Mouse (Mus musculus): ENCODE results near the gene Ptprd. TPM values are rescaled to one million over a fixed set of nuclear protein-coding genes. Genes with fewer than 3 reads are reported as not detected.

The Ptprd gene
- total RNA-seq (2015; ENCODE audit: low replicate concordance) (not detected in 2 replicates), total RNA-seq (2017; ENCODE audit: low replicate concordance) (0.90 TPM in 1 of 2 replicates, not detected in the other)

GRCm38 (mm10) chr4:78211529-78212494, at the start of gene Ptprd:
TSS of gene Ptprd (minus strand) at chr4:78211961.
- no peak for ATAC-seq (replicated peaks; ENCODE audit: low FRiP score, poor library complexity, severe bottlenecking)

DNA sequence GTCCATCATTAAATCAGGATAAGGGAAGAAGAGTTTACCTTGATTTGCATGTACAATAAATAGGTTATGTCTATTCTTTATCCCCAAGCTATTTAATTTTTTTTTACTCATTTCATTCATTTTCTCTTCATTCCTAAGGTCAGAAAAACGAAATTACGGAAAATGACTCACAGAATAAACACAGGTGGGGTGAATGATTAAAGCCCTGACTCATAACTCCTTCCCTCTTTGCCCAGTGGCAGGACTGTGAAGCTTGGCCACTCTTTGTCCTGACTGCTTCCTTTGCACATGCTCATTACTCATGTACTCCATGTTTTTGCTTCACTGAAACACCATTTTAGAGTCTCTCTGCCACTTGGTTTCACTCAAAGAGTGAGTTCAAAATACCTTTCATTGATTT, 24.1 kb upstream of the Ptprd start:
- ATAC-seq (replicated peaks; ENCODE audit: low FRiP score, poor library complexity, severe bottlenecking): no peak

GRCm38 (mm10) chr4:78235316-78235715, 23.6 kb upstream of the Ptprd start:
- no peak for ATAC-seq (replicated peaks; ENCODE audit: low FRiP score, poor library complexity, severe bottlenecking)

- ATAC-seq (replicated peaks; ENCODE audit: low FRiP score, poor library complexity, severe bottlenecking): no peak
These were observed 22.9 kb upstream of the Ptprd start for GRCm38 (mm10) chr4:78234681-78235080.

DNA sequence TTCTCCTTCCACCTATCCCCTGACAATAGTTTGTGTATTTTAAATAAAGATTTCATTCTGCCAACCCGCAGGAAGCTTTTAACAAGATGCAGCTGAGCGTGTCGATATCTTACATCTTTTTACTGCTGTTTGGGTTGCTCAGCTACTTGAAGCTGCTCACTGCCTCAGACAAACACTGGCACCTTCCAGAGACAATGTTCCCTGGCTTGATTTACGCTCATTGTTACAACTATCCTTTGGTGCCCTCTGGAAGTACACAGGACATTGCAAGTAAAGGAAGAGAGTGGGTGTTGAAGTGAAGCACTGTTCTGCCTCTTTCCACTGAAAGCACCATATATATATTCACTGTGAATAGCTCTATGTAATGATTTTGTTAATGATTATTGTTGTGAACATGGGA, 2.2 kb upstream of the Ptprd start:
- no peak for ATAC-seq (replicated peaks; ENCODE audit: low FRiP score, poor library complexity, severe bottlenecking)

DNA sequence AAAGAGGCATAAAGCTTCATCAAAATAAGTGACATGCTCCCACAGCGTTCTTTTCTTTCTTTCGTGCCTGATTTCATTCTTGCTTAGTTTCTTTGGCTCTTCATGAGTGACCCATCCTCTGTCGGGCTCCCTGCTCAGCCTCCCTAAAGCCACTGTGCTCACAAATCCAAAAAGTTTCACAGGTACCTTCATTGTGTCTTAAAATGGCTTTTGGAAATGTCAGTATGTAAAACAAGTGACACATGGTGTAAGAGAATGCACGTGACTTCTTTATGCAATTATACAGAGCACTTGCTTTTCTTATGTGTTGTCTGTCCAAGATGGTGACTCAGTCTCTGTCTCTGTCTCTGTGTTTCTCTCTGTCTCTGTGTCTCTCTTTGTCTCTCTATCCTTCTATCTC, 1.2 kb upstream of the Ptprd start:
- no peak for ATAC-seq (replicated peaks; ENCODE audit: low FRiP score, poor library complexity, severe bottlenecking)

DNA sequence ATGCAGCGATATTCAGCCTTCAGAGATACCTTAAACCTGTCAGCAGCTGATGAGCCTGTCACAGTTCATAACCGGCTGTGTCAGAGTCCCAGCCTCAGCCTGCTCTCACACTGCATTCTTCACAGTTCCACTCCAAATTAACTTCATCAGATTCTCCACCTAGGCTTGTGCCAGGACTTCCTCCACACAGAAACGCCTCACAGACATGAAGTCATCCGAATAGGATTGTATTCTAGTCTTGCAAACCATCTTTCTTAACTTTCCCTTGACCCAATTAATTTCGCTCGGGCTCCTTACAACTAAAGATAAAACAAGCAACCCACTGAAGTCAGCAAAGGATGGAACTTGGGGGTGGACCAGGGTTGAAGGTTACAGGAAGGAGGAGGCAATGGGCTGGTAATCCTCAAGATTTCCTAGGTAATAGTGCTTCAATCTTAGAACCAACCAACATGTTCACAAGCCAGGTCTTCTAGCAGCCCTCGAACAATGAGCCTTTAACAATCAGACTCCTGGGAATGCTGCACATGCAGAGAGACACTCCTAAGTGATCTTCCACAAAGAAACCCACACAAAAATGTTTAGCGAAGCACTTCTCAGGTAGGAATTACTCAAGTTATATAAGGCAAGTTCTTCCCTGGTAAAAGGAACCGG, 758 bp downstream of the Ptprd start:
- ATAC-seq (replicated peaks; ENCODE audit: low FRiP score, poor library complexity, severe bottlenecking): no peak

DNA sequence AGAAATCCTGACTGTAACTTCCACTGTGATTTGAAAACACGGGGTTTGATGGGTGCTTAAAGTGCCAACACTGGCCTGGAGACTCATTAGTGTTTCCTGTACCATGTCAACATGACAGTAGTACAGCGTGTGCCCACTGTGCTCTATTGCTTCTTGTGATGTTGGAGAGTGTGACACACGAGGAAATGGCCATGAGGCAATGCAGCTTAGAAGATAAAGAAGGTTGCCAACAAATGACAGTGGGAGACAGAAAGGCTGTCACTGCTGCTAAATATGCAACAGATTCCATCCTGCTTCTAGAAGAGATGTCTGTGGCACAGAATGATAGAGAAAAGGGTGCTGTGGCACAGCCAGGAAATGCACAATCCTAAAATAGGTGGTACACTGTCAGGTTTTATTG, 6.7 kb downstream of the Ptprd start:
- ATAC-seq (replicated peaks; ENCODE audit: low FRiP score, poor library complexity, severe bottlenecking): no peak

DNA sequence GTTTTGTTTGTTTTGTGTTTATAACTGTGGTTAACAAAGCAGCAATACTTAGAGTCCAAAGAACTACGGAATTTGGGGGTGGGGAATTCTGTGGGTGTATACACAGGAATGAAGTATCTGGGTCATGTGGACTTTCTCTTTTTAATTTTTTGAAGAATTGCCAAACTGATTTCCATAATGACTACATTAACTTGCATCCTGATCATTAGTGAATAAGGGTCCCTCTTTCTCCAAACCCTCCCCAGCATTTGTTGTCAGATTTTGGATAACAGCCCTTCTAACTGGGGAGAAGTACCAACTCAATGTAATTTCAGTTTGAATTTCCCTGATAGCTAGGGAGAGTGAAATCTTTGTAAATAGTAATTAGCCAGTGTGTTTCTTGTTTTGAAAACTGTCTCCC, 43.3 kb downstream of the Ptprd start:
- ATAC-seq (replicated peaks; ENCODE audit: low FRiP score, poor library complexity, severe bottlenecking): no peak

- ATAC-seq (replicated peaks; ENCODE audit: low FRiP score, poor library complexity, severe bottlenecking): no peak
These were observed 51.3 kb downstream of the Ptprd start for GRCm38 (mm10) chr4:78160451-78160850.

DNA sequence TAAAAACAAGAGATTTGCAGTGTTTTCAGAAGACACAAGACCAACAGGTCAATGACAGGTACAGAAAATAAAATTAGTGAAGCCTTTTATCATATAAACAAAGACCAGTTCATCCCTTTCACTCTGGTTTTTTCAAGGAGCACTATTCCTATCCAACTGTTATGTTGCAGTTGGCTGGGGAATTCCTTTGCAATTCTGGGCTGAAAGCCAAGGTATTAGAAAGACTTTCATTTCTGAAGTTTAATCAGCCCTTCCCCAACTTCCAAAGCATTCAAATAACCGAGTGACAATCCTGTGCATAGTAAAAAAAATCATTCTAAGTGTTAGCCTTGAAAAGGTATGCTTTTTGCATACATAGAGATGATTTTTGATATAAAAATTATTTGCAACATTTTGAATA, 61.2 kb downstream of the Ptprd start:
- ATAC-seq (replicated peaks; ENCODE audit: low FRiP score, poor library complexity, severe bottlenecking): no peak

DNA sequence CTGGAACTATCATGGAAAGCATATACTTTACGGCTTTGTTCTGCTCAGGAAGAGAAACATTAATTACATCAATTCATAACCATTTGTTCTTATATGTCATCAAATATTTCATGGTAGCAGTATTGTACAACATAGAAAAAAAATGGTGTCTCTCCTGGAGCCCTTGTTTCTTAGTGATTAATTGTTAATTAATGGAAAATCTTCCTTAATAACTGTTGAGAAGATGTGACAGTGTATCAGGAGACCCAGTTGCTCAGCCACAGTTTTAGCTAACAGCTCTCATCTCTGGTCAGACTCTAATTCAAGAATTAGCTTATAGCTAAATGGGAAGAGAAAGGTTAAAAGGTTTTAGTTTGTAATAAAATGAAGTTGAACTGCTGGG, 69.0 kb downstream of the Ptprd start:
- no peak for ATAC-seq (replicated peaks; ENCODE audit: low FRiP score, poor library complexity, severe bottlenecking)

DNA sequence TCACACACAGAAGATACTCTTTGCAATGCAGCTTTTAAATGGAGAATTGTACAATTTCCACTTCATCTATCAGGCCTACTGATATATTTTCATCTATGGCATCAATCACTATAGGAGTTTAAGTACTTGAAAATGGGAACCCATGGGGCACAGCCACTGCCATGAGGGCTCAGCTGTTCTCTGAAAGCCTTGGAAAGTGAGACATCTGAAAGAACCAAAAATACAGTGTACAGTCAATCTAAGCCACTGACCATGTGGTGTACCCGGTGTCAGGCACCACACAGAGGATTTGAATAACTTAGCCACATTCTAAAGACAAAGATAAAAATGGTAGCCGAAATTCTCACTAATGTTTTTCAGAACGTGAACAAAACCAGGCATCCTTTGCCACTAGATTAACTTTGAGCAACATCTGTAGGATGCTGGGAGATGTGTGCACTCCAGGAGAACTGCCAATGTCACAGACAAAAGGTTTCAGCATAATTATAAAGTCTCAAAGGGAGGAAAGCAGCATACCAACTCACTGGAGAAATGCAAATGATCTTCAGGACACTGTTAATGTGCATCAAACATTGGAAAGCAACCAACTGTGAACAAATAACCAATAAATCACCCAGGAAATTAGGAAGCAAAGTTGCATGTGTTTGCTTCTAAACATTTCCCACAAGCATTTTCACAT, 69.5 kb downstream of the Ptprd start:
- no peak for ATAC-seq (replicated peaks; ENCODE audit: low FRiP score, poor library complexity, severe bottlenecking)

DNA sequence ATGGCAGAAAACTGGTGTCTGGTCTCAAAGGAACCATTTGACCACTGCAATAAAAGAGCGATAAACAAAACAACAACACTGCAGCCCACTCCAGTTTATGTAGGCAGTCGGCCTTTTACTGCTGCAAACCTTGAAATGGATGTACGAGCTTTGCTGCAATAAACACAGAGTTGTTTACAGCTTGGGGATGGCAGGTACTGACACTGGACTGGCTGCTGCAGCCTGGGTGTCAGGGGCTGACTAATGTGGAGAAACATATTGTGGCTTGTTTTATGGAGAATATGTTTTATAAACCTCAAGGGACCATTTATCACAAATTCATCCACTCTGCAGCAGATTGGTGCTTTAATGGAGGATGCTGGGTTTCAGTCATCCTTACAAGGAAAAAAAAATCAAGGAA, 100.9 kb downstream of the Ptprd start:
- ATAC-seq (replicated peaks; ENCODE audit: low FRiP score, poor library complexity, severe bottlenecking): no peak

DNA sequence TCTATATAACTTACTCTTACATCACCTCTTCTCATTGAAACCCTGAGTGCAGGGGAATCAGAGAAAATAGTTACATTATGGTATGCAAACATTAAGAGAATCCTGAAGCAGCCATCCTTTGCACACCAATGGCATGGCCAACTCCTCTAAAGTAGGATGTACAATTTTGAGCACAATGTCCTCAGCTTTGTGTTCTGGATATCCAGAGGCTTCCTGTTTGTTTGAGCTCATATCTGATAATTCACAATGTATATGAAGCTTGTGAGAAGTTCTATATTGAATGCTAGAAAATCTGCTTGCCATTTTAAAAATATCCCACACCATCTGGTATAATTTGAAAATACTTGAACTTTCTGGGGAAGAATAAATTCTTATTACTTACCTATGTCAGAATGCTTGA, 114.2 kb downstream of the Ptprd start:
- no peak for ATAC-seq (replicated peaks; ENCODE audit: low FRiP score, poor library complexity, severe bottlenecking)

- ATAC-seq (replicated peaks; ENCODE audit: low FRiP score, poor library complexity, severe bottlenecking): no peak
These were observed 129.0 kb downstream of the Ptprd start for GRCm38 (mm10) chr4:78082744-78083143.

DNA sequence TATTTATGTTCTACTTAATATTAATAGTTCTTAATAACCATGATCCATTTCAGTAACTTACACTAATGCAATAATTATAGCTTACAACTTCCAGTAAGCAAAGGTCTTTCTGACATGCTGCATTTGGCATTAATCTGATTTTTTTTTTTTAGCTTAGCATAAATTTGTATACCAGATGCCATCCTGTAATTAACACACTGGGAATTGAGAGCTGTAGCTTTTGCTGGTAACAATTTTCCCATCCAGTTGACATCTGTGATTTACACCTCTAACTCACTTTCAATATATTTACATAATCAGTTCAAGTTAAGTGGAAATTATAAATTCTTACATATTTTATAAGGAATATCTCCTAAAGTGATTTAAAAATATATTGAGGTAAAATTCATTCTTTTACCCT, 134.3 kb downstream of the Ptprd start:
- no peak for ATAC-seq (replicated peaks; ENCODE audit: low FRiP score, poor library complexity, severe bottlenecking)

- no peak for ATAC-seq (replicated peaks; ENCODE audit: low FRiP score, poor library complexity, severe bottlenecking)
These were observed 134.7 kb downstream of the Ptprd start for GRCm38 (mm10) chr4:78077087-78077486.

- no peak for ATAC-seq (replicated peaks; ENCODE audit: low FRiP score, poor library complexity, severe bottlenecking)
These were observed 173.4 kb downstream of the Ptprd start for GRCm38 (mm10) chr4:78038401-78038800.

DNA sequence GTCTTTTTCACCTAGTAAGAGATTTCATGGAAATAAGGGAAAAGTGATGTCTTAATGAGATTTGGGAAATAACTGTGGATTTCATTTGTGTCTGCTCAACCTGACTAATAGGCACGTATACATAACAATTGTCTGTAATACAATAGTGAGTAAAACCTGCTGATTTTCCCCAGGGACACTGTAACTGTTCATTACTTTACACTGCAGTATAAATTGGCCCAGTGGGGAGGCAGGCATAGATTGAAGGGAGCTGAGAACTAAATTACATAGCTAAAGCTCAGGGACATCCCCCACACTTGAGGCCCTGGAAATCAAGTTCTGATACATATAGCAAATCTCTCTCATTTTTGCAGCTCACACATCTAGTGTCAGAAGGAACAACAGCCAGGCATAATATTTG, 209.7 kb downstream of the Ptprd start:
- no peak for ATAC-seq (replicated peaks; ENCODE audit: low FRiP score, poor library complexity, severe bottlenecking)

DNA sequence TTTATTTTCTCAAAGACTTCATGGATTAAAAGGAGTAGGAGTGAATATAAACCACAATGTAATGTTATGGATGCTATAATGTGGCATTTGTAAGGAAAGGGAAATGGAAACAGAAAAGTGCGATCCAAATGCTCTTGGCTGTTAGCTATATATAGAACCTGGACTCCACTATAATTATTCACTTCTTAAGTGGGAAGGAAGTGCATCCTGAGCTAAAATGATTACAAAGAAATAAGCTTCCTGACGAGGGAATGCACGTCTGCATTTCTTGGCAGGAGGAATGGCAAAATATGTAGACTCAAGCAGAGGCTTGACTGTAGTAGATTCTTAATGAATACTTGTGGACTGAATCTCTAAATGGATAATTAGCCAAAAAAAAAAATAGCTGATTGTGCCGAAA, 219.1 kb downstream of the Ptprd start:
- ATAC-seq (replicated peaks; ENCODE audit: low FRiP score, poor library complexity, severe bottlenecking): no peak

All from erythroid progenitor cell, adult 5-6 weeks (primary cell).